Mouse (Mus musculus): ENCODE measurements around the gene Irs2. TPM values are rescaled to one million over a fixed set of nuclear protein-coding genes. Genes with fewer than 3 reads are reported as not detected.

Gene Irs2
- total RNA-seq, 2 experiments from 2014 or later, result 67.1 to 111 TPM

GRCm38 (mm10) chr8:10999538-10999937, 8.7 kb downstream of the Irs2 start:
- DNase-seq (ENCODE audit: extremely low spot score in 1 of 2, low spot score in 2 of 2), result no peak
- peak overlapping the region; percentile 22; the same call in 1 of the 2 replicates for H3K4me3 ChIP-seq
- no peak overlapping the region for H3K27ac ChIP-seq
- no peak for TF ChIP-seq CTCF (IDR thresholded peaks at IDR 0.05)
- intact Hi-C loops (cut with DNase I), result no loop called here

DNA sequence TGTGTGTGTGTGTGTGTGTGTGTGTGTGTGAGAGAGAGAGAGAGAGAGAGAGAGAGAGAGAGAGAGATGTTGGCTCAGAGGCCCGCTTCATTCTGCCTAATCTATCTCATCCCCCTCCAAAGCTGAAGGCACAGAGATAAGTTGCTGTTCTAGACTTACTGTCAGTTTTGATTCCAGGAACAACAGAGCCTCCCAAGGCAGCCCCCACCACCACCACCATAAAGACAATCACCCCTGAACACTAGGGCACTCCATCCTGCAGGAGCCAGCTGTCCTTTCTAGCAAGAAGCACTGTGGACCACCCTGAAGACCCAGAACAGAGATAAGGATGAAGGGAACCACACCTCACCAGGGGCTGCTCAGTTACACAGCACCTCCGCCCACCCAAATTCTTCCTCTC, 12.0 kb downstream of the Irs2 start:
- no peak overlapping the region for H3K27ac ChIP-seq
- intact Hi-C loops (cut with DNase I), result no loop called here
- no peak overlapping the region for H3K4me3 ChIP-seq
- TF ChIP-seq CTCF (IDR thresholded peaks at IDR 0.05), result no peak
- no peak for DNase-seq (ENCODE audit: extremely low spot score in 1 of 2, low spot score in 2 of 2)

DNA sequence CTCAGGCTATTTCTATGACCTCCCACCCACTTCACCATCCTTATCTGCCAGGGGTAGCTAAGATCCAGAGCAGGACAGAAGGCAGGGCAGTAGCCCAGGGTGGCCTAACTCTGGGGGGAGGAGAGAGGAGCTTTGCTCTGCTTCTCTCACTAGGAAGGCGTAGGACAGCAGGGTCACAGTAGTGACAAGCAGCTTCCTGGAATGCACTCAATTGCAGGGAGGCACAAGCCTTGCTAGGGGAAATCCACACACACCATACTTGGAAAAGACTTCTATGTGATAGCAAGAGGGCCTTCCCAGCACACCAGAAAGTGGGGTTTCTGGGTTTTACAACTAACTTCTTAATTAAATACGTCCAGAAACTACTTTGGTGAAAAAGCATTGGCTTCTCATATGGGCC, 12.5 kb downstream of the Irs2 start:
- no peak for DNase-seq (ENCODE audit: extremely low spot score in 1 of 2, low spot score in 2 of 2)
- Histone ChIP-seq H3K27ac (no peak overlapping the region), H3K4me3 (no peak overlapping the region)
- TF ChIP-seq CTCF (IDR thresholded peaks at IDR 0.05), result no peak
- intact Hi-C loops (cut with DNase I), result no loop called here

DNA sequence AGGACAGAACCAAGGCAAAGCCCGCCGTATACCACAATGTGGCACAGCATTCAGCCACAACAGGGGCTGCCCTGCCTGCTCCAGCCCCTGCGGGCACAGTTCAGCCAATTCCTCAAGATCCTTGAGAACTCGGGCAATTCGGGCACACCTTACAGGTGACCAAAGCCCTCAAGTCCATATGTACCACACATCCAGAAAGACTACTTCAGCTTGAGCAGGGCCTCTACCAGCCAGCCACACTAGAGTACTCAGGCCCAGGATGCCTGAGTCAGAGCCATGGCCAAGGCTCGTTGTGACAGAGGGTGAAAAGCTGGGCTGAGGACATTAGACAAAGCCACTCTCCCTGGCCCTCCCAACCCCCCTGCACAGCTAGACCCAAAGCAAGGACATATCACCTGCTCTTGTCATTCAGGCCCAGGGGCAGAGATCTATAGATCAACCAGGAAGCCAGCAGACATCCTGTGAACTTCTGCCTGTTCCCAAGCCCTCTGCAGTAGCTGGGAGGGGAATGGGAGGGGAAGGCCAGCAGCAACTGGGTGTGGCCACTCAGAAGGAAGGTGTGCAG, 13.8 kb downstream of the Irs2 start:
- no peak overlapping the region for H3K4me3 ChIP-seq
- intact Hi-C loops (cut with DNase I), result no loop called here
- no peak for DNase-seq (ENCODE audit: extremely low spot score in 1 of 2, low spot score in 2 of 2)
- TF ChIP-seq CTCF (IDR thresholded peaks at IDR 0.05), result no peak
- H3K27ac ChIP-seq, result no peak overlapping the region

GRCm38 (mm10) chr8:10993582-10994216, 14.6 kb downstream of the Irs2 start:
- intact Hi-C loops (cut with DNase I), result no loop called here
- no peak overlapping the region for H3K4me3 ChIP-seq
- no peak overlapping the region for H3K27ac ChIP-seq
- no peak for DNase-seq (ENCODE audit: extremely low spot score in 1 of 2, low spot score in 2 of 2)
- no peak for TF ChIP-seq CTCF (IDR thresholded peaks at IDR 0.05)

DNA sequence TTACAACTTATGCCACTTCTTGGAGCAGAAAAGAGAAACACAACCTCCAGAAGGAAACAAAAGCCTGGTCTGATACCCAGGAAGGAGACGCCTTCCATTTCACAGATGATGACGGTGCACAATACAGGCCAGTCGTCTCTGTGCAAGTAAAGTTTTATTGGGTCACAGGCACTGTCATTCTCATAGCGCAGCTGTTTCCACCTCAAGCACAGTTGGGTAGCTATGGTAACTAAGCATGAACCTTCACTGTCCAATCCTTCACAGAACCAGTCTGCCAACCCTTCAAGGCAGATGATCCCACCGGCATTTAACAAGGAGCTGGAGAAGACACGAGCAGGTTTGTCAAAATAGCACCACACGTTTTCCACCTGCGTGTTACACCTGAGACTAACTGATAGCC, 16.2 kb downstream of the Irs2 start:
- no peak for TF ChIP-seq CTCF (IDR thresholded peaks at IDR 0.05)
- intact Hi-C loops (cut with DNase I), result no loop called here
- no peak for DNase-seq (ENCODE audit: extremely low spot score in 1 of 2, low spot score in 2 of 2)
- Histone ChIP-seq H3K4me3 (no peak overlapping the region), H3K27ac (no peak overlapping the region)

DNA sequence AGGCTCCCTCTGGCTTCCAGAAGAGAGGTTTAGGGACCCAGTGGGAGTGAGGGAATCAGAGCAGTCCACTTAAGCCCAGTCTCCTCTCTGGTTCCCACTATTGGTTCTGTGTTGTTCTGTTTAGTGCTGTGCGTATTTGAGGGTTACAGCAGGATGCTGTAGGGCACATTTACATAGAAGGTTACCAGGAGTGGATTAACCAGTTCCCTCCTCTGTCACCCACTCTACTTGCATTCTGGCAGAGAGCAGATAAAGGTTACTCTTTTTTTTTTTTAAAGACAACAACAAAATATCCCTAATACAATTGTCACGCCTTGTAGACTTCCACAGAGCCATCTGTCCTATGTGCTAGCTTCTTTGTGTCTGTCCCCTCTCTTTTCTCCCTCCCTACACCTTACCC, 16.9 kb downstream of the Irs2 start:
- Histone ChIP-seq H3K4me3 (no peak overlapping the region), H3K27ac (no peak overlapping the region)
- intact Hi-C loops (cut with DNase I), result no loop called here
- no peak for DNase-seq (ENCODE audit: extremely low spot score in 1 of 2, low spot score in 2 of 2)
- TF ChIP-seq CTCF (IDR thresholded peaks at IDR 0.05), result no peak

- TF ChIP-seq CTCF (IDR thresholded peaks at IDR 0.05), result no peak
- H3K27ac ChIP-seq, result no peak overlapping the region
- DNase-seq (ENCODE audit: extremely low spot score in 1 of 2, low spot score in 2 of 2), result no peak
- intact Hi-C loops (cut with DNase I), result no loop called here
- no peak overlapping the region for H3K4me3 ChIP-seq
These were observed 17.7 kb downstream of the Irs2 start for GRCm38 (mm10) chr8:10990421-10991110.

DNA sequence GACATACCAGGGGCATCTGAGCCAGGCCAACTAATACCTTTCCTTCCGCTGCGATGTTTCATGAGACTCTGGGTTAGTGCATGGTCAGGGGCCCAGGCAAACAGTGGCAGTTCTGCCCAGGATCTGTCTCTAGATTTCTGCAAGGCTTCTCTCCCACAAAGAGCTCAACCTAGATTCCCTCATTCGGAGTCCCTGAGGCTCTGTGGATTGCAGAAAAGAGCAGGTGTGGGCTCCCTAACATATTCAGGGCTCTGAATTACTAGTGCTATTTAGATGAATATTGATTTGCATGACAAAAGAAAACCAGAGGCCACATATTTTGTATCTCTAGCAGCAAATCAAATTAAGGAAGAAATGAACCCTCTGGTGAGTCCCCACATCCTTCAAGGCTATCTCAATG, 18.3 kb downstream of the Irs2 start:
- intact Hi-C loops (cut with DNase I), result no loop called here
- no peak for DNase-seq (ENCODE audit: extremely low spot score in 1 of 2, low spot score in 2 of 2)
- Histone ChIP-seq H3K27ac (no peak overlapping the region), H3K4me3 (no peak overlapping the region)
- no peak for TF ChIP-seq CTCF (IDR thresholded peaks at IDR 0.05)

GRCm38 (mm10) chr8:10986638-10987037, 21.6 kb downstream of the Irs2 start:
- TF ChIP-seq CTCF (IDR thresholded peaks at IDR 0.05), result no peak
- no peak for DNase-seq (ENCODE audit: extremely low spot score in 1 of 2, low spot score in 2 of 2)
- intact Hi-C loops (cut with DNase I), result no loop called here
- Histone ChIP-seq H3K27ac (no peak overlapping the region), H3K4me3 (no peak overlapping the region)

- no peak for TF ChIP-seq CTCF (IDR thresholded peaks at IDR 0.05)
- no peak for DNase-seq (ENCODE audit: extremely low spot score in 1 of 2, low spot score in 2 of 2)
- Histone ChIP-seq H3K4me3 (no peak overlapping the region), H3K27ac (no peak overlapping the region)
- intact Hi-C loops (cut with DNase I), result no loop called here
These were observed 23.2 kb downstream of the Irs2 start for GRCm38 (mm10) chr8:10985064-10985463.

GRCm38 (mm10) chr8:10980876-10981275, 27.4 kb downstream of the Irs2 start:
- Histone ChIP-seq H3K4me3 (no peak overlapping the region), H3K27ac (no peak overlapping the region)
- intact Hi-C loops (cut with DNase I), result no loop called here
- no peak for TF ChIP-seq CTCF (IDR thresholded peaks at IDR 0.05)
- no peak for DNase-seq (ENCODE audit: extremely low spot score in 1 of 2, low spot score in 2 of 2)

- no peak for DNase-seq (ENCODE audit: extremely low spot score in 1 of 2, low spot score in 2 of 2)
- TF ChIP-seq CTCF (IDR thresholded peaks at IDR 0.05), result no peak
- intact Hi-C loops (cut with DNase I), result no loop called here
- no peak overlapping the region for H3K27ac ChIP-seq
- H3K4me3 ChIP-seq, result no peak overlapping the region
These were observed 28.3 kb downstream of the Irs2 start for GRCm38 (mm10) chr8:10979916-10980315.
